Mouse (Mus musculus) neutrophil, adult 5-6 weeks (primary cell): ENCODE data around the gene Pkdcc. TPM values are rescaled to one million over a fixed set of nuclear protein-coding genes. Genes with fewer than 3 reads are reported as not detected.

Experiments
- ATAC-seq: fragments of 151-379, 151-347 bp; 2 replicates; pipeline ENCODE4 v1.8.0; 2017; ENCODE audit warnings: mild to moderate bottlenecking, moderate TSS enrichment; ENCODE audit not compliant: insufficient number of reproducible peaks, poor library complexity, low FRiP score, severe bottlenecking; ENCODE audit errors: extremely low read depth
- total RNA-seq: library from RNA; stranded (forward); fragments of 200-1000 nt; gene quantifications from 2 replicates; pipeline ENCODE4 v1.2.3, GENCODE M21; 2017

Pkdcc gene
- total RNA-seq, 1 experiment from 2014 or later: 0.35 TPM

DNA sequence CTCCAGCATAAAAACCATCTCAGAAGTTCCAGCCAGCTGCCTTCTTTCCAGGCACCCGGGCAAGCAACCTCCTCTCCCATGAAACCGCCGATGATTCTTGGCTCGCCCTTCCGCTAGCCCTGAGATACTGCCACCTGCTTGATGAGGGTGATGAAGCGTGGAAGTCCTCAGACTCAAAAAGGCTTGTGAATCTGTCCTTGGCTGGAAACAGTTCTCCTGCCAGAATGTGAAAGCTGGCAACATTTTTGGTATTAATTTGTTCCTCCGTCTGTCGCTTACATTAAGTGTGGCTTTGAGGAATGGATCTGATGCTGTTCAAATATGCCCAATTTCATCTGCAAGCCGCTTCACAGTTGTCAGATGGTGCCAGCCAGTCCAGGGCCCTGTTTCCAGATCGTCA lies 20.1 kb downstream of the Pkdcc start:
- no peak for ATAC-seq

DNA sequence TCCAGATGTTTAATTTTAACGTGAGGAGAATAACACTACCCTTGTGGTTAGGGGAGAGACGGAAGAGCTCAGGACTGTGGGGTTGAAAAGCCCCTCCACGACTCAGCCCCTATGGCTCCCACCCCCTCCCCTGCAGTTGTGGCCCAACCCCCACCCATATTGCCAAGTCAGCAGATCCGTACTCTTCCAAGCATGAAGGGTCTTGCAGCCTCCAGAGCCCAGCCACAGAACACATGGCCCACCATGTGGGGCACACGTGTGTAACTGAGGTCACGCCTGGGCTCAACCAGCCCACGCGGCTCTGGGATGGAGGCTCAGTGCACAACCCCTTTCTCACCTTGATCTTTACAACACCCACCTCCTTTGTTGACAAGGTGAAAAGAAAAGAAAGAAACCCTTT lies 21.1 kb downstream of the Pkdcc start:
- no peak for ATAC-seq

DNA sequence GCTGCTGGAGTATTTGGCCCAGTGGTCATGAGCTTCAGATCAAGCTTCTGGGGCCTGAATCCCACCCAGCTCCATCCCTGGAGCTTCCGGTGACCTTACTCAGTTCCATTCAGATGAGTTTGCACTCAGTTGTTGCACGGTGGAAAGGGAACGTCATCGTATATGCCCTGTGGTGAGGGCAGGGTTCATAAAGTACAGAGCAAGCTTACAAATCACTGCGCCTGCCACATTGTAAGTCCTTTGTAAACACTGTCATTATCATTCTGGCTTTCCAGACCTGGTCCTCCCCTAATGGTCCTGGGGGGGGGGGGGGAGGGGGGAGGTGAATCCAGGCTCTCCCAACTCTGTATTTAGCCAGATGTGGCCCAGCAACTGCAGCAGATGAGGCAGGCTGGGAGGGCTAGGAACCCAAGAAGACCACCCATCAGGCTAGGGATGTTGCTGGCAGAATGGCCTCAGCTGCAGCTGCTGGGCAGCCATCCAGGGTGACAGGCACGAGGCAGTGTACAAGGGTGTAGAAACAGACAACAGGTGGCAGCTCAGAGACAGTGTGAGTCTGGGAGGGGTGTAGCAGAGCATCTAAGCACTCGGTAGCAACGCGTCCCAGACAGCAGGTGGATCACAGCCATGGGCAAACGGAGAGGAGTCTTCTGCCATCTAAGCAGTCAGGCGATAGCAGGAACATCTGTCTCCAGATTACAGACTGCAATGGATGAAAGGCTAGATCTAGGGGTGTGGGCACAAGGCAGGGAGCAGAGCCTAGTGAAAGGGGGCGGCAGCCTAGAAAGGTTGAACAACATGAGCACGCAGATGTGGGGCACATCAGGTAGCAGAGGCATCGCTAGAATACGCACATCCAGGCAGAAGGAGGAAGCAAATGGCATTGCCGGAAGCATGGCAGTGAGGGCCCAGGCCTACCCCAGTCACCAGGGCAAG lies 23.3 kb downstream of the Pkdcc start:
- no peak for ATAC-seq

DNA sequence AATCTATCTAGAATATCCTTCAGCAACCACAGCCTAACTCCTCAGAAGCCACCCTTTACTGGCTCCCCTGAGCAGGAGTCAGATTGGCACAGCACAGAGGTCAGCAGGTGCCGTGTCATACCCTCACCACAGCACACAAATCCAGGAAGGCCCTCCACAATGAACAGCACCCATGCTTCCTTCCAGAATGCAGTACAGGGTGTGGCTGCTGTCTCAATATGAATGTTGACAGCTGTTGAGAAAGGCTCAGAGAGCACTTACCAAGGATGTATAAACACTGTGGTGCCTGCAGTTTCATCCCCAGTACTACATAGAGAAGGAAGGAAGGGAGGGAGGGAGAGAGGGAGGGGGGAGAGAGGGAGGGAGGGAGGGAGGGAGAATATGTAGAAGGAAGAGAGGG lies 29.4 kb downstream of the Pkdcc start:
- ATAC-seq: no peak

DNA sequence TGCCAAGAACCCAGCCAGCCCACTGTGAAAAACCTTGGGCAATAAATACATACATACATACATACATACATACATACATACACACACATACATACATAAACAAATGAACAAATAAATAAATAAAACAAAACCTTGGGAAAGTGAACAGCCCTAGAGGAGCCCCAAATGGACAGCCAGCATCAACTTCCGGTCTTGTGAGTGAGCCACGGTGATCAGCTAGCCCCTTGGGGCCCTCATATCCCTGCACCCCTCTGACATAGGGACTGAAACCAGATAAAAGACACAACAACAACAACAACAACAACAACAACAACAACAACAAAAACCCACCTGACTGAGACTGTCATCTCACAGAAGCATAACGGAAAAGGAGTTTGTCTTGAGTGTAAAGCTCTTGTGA lies 30.4 kb downstream of the Pkdcc start:
- ATAC-seq: no peak

GRCm38 (mm10) chr17:83246090-83246489 lies 31.0 kb downstream of the Pkdcc start:
- ATAC-seq: no peak

- ATAC-seq: no peak
Observed at GRCm38 (mm10) chr17:83247176-83247575, 32.1 kb downstream of the Pkdcc start.

DNA sequence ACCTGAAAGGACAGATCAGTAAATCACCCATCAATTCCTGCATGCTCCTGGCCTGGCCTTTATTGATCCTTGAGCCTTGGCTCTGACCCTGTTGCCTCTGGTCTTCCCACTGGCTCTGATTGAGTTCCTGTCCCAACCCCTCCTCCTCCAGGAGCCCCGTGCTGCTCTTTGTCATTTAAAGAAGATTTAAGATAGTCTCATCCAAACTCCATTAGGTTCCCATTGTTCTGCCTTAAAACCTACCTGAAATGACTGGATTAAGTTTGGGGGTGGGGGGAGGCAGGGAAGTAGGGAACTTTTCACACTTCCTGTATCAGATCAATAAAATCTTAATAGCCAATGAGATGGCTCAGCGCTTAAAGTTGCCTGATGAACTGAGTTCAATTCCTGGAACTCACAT lies 33.4 kb downstream of the Pkdcc start:
- ATAC-seq: no peak

DNA sequence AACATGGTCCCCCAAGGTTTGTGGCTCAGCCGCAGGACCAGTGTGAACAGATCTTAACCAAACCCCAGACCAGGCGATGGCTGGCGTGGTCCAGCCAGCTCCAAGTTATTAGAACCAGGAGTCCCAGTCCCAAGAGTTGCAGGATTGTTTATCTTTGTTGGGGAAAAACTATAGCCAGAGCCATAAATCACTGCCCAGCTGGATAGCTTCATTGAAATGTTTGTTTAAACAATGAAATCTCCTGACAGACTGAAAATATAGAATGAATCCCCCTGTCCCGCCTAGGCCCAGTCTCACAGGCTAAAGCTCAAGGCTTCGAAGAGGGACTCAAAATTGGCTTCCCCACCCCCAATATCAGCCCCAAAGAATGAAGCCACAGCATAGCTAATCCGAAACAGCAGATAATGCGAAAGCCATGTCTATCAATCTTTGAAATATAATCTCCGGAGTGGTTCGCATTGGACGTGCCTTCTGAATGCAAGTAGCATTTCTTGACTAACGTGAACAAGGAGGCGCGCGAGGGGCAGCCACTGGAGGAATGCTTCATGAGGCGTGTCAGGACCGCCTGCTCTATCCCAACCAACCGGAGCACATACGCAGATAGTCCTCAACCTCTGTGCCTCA lies 35.9 kb downstream of the Pkdcc start:
- ATAC-seq: no peak

- ATAC-seq: peak; percentile 56; the same call in 1 of the 2 replicates
Observed at GRCm38 (mm10) chr17:83253051-83253649, 38.1 kb downstream of the Pkdcc start.

DNA sequence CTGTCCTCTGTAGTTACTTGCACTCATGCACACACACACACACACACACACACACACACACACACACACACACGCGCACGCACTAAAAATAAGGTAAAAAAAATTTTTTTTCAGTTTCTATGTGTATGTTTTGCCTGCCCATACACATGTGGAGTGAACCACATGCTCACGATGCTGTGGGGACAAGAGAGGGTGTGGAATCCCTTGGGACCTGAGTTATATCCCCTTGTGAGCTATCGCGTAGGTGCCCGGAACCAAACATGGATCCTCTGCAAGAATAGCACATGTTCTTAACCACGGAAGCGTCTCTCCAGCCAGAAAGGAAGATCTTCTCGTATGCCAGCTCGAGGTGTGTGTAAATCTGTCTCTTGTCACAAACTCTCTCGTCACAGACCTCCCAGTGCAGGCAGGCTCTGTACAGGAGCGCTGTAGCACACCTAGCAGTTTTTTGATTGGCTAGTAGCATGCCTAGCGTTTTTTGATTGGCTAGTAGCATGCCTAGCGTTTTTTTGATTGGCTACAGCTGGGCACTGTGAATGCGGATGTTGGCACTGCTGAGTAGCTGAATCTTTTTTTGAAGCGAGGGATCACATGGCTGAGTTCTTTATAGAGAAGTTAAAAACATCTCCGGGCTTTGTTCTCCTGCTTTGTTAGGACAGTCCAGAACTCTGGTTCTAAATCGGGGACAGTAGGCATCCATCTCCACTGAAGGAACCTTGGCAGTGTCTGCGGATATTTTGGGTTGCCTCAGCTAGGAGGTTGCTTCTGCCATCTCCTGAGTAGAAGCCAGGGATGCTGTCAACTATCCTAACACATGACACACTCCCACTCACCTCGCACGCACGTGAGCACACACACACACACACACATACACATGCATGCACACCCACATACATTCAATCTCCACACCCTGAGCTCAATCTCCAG lies 52.4 kb downstream of the Pkdcc start:
- ATAC-seq: peak; percentile 85

- peak; percentile 42 for ATAC-seq
Observed at GRCm38 (mm10) chr17:83271509-83271908, 56.4 kb downstream of the Pkdcc start.

GRCm38 (mm10) chr17:83272641-83273040 lies 57.5 kb downstream of the Pkdcc start:
- ATAC-seq: no peak

DNA sequence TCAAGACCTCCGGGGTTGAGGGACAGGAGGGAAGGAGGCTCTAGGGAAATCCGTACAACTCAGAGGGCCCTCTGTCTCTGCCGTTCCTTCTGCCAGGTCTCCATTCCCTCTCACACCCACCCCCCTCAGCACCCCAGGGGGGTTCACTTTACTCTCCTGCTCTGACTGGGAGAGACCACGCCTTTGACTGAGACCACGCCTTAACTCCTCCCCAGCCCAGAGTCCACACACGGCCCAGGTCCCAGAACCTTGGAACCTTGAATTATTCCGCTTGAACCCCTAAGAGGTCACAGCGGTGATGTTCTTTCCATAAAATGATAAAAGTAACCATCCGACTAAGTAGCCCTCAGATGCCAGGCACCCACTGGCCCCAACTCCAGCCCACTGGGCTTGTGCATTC lies 58.5 kb downstream of the Pkdcc start:
- ATAC-seq: no peak

DNA sequence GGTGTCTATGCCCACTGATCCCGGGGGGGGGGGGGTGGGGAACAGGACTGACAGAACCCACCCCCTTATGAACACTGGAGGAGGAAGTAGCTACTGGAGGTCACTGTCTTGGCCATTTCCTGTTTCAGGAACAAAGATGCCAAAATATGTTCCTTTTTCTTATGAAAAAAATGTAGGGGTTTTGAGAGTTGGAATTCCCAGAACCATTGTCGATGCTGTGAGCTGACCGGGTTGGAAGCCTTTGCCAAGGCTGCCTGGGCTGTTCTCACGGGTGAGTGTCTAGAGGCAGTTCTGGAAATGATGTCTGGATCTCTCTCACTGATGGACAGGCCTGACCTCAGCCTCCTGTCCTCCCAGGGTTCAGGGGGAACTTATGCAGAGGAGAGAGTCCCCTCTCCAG lies 59.0 kb downstream of the Pkdcc start:
- ATAC-seq: no peak
